In genomic region chr5:149245391-149245964, GRCm38 (mm10) we compare ENCODE assay signal across 8 mouse cellular contexts. TPM values are rescaled to one million over a fixed set of nuclear protein-coding genes. Genes with fewer than 3 reads are reported as not detected.
DNase-seq lines count a peak whose midpoint lies in the region; ATAC-seq and TF ChIP-seq lines count a peak whose summit lies in the region.

No protein-coding gene starts in this region.

- peak overlapping the region; percentile 58 for H3K27ac ChIP-seq in gastrocnemius, adult 2 months
- 0 out of 2 replicates have a peak overlapping the region, but pooled peaks have one; percentile 9 for H3K27ac ChIP-seq in forebrain, postnatal 0 days (ENCODE audit: low read depth, low read length)
- peak overlapping the region; percentile 91 for H3K27ac ChIP-seq in macrophage

- no peak for DNase-seq in gastrocnemius, adult 2 months
- no peak for DNase-seq in gastrocnemius, postnatal 36 days
- DNase-seq in forebrain, postnatal 0 days = no peak
- DNase-seq in urinary bladder, postnatal 4 days (ENCODE audit: low spot score in 2 of 2) = no peak
- no peak for DNase-seq in right cerebral cortex, adult 2 months (ENCODE audit: low spot score in 2 of 2)

- H3K27me3 ChIP-seq in forebrain, postnatal 0 days (ENCODE audit: insufficient read depth, low read length) = no peaks in the 10 kb centered on the region

- no peaks in the 10 kb centered on the region for H3K9me3 ChIP-seq in forebrain, postnatal 0 days (ENCODE audit: low read length)

- H3K4me1 ChIP-seq in forebrain, postnatal 0 days (ENCODE audit: insufficient read depth) = no peaks in the 10 kb centered on the region

- 62% methylated on average over 9 of the region's 9 CpGs for WGBS in forebrain, postnatal 0 days
- WGBS in macrophage (ENCODE audit: missing documents) = 6% methylated on average over 7 of the region's 9 CpGs

- no peak for TF ChIP-seq CTCF in gastrocnemius, adult 2 months (IDR thresholded peaks at IDR 0.05)
- no peak for TF ChIP-seq CTCF in forebrain, postnatal 0 days (IDR thresholded peaks at IDR 0.05; ENCODE audit: low read depth)

- no peak overlapping the region for H3K9ac ChIP-seq in forebrain, postnatal 0 days

- H3K79me2 ChIP-seq in macrophage (ENCODE audit: inconsistent target) = no peaks in the 10 kb centered on the region

- intact Hi-C loops in gastrocnemius, adult 2 months (cut with DNase I) = no loop called here
- intact Hi-C loops in gastrocnemius, postnatal 36 days (cut with DNase I) = no loop called here

- no peaks in the 10 kb centered on the region for H3K36me3 ChIP-seq in forebrain, postnatal 0 days (ENCODE audit: insufficient read depth)
- H3K36me3 ChIP-seq in macrophage (ENCODE audit: inconsistent target) = no peaks in the 10 kb centered on the region

- H3K4me2 ChIP-seq in forebrain, postnatal 0 days (ENCODE audit: low read depth) = 0 out of 2 replicates have a peak overlapping the region, but pooled peaks have one; percentile 19

- peak overlapping the region; percentile 55 for H3K4me3 ChIP-seq in gastrocnemius, adult 2 months
- H3K4me3 ChIP-seq in forebrain, postnatal 0 days (ENCODE audit: low read depth, low read length) = no peak overlapping the region
- peak overlapping the region; percentile 22 for H3K4me3 ChIP-seq in macrophage (ENCODE audit: inconsistent target)

- ATAC-seq in CD4-positive, CD25-positive, alpha-beta regulatory T cell, adult 4 months = peak; percentile 10
- ATAC-seq in forebrain, postnatal 0 days = no peak
- ATAC-seq in cerebellum, adult (ENCODE audit: insufficient number of reproducible peaks, low FRiP score, low TSS enrichment) = no peak

RNA-seq across cellular contexts. Expression of gene Alox5ap, which starts 19.1 kb away (rescaled TPM):
- total RNA-seq in gastrocnemius, adult 2 months (2021) = 1 to 10 TPM; 4.1 to 5.1 TPM
- total RNA-seq in gastrocnemius, postnatal 36 days (2021) = 1 to 10 TPM; 5.0 to 6.5 TPM
- 1 to 10 TPM; 2.1 to 2.5 TPM for polyA plus RNA-seq in CD4-positive, CD25-positive, alpha-beta regulatory T cell, adult 4 months (2017; shearing (Covaris generic))
- total RNA-seq in forebrain, postnatal 0 days (2014; rRNA removed) = 3.4 and 11.6 TPM in 2 replicates
- 10.8 and 13.3 TPM in 2 replicates for polyA plus RNA-seq in forebrain, postnatal 0 days (2015; fragmentation: Nextera tagmentation; extraction: Ambion mirVana)
- 10 to 100 TPM in 16 of 26 experiments, 1 to 10 TPM in 10; 4.4 to 52.1 (median 15.2) TPM for total RNA-seq in macrophage (2018; cell fraction: chromatin; rRNA removed)
- total RNA-seq in macrophage (2018; cell fraction: cytosol; rRNA removed) = 100 to 1,000 TPM; 333 to 529 (median 422) TPM
- 100 to 1,000 TPM in 22 of 26 experiments, 10 to 100 TPM in 4; 44.0 to 323 (median 142) TPM for total RNA-seq in macrophage (2018; cell fraction: nucleus; rRNA removed)
- 206 to 517 TPM (median 414 TPM) in 3 replicates for polyA plus RNA-seq in macrophage (2018)

Comparison
In these comparisons a context has a peak if more than half of its experiments do, and no peak if none do; other contexts are left out.
1. H3K27ac ChIP-seq: peak in every context shown above with its lines; median percentile 91 in macrophage; 58 in gastrocnemius, adult 2 months; 9 in forebrain, postnatal 0 days.